ENCODE assay signal across 25 mouse cellular contexts in the genomic region with DNA sequence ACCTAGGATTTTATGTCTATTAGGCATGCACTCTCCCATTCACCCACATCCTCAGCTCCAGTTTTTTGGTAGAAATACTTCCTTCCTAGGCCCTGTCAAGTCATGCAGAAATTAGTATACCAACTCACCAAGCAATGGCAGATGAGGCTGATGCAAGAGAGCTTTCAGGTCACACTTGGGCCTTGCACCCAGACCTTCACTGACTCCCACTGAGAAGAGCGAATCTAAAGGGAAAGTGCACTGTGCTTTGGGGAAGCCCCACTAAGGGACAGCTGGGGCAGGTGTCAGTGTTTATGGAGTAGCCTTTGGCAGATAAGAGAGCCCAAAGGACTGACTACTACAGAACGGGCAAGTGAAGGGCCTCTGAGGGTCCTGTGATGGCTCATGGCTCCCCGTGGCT.
"Had no signal": no experiment of that assay in that cellular context is flagged by ENCODE, and none has a peak within 500 bp of the region (broad histone marks: within the 10 kb centered on the region; RNA-seq: fewer than 3 reads in every experiment).

No protein-coding gene starts in this region.

- H3K27ac ChIP-seq: embryonic facial prominence, embryonic 10.5 days; embryonic facial prominence, embryonic 12.5 days; embryonic facial prominence, embryonic 13.5 days; embryonic facial prominence, embryonic 15.5 days; forebrain, embryonic 10.5 days; forebrain, embryonic 12.5 days; forebrain, embryonic 13.5 days; forebrain, embryonic 15.5 days; gastrocnemius, adult 2 months; heart, adult 2 months had no signal

- H3K4me1 ChIP-seq: embryonic facial prominence, embryonic 10.5 days; embryonic facial prominence, embryonic 12.5 days; embryonic facial prominence, embryonic 15.5 days; forebrain, embryonic 10.5 days; forebrain, embryonic 12.5 days had no signal

- H3K27me3 ChIP-seq: embryonic facial prominence, embryonic 12.5 days; embryonic facial prominence, embryonic 15.5 days; forebrain, embryonic 12.5 days; forebrain, embryonic 13.5 days; forebrain, embryonic 15.5 days had no signal

- DNase-seq: cerebellum, adult 9-10 months; cerebellum, adult 9-11 months; cerebellum, postnatal 10 days; cerebellum, postnatal 14 days; cerebellum, postnatal 25 days; cerebellum, postnatal 36 days; embryo, embryonic 11 days; forebrain, postnatal 0 days; gastrocnemius, adult 2 months; gastrocnemius, postnatal 10 days; gastrocnemius, postnatal 14 days; gastrocnemius, postnatal 25 days; gastrocnemius, postnatal 36 days; heart, adult 11 months; heart, adult 18-20 months; heart, adult 2 months had no signal

- H3K4me3 ChIP-seq: embryonic facial prominence, embryonic 10.5 days; embryonic facial prominence, embryonic 12.5 days; embryonic facial prominence, embryonic 13.5 days; embryonic facial prominence, embryonic 15.5 days; erythroblast, embryonic 14.5 days; forebrain, embryonic 10.5 days; forebrain, embryonic 12.5 days; forebrain, embryonic 13.5 days; forebrain, embryonic 15.5 days; gastrocnemius, adult 2 months; heart, adult 2 months had no signal

- H3K9ac ChIP-seq: embryonic facial prominence, embryonic 12.5 days; embryonic facial prominence, embryonic 13.5 days; embryonic facial prominence, embryonic 15.5 days; forebrain, embryonic 12.5 days; forebrain, embryonic 13.5 days; forebrain, embryonic 15.5 days; forebrain, postnatal 0 days had no signal

- H3K36me3 ChIP-seq: embryonic facial prominence, embryonic 10.5 days; embryonic facial prominence, embryonic 12.5 days; embryonic facial prominence, embryonic 13.5 days; embryonic facial prominence, embryonic 15.5 days; forebrain, embryonic 10.5 days; forebrain, embryonic 12.5 days; forebrain, embryonic 15.5 days had no signal

- H3K9me3 ChIP-seq: embryonic facial prominence, embryonic 10.5 days; embryonic facial prominence, embryonic 12.5 days; embryonic facial prominence, embryonic 13.5 days; embryonic facial prominence, embryonic 15.5 days; forebrain, embryonic 10.5 days; forebrain, embryonic 12.5 days; forebrain, embryonic 13.5 days; forebrain, embryonic 15.5 days had no signal

- H3K4me2 ChIP-seq: embryonic facial prominence, embryonic 12.5 days; embryonic facial prominence, embryonic 13.5 days; embryonic facial prominence, embryonic 15.5 days; forebrain, embryonic 12.5 days; forebrain, embryonic 13.5 days; forebrain, embryonic 15.5 days had no signal
